Mouse (Mus musculus) G1E (cell line): ENCODE results near the gene Cep170b. TPM values are rescaled to one million over a fixed set of nuclear protein-coding genes. Genes with fewer than 3 reads are reported as not detected.

Experiments
- ATAC-seq: 2 replicates; pipeline ENCODE4 v1.8.0; 2016; ENCODE audit warnings: mild to moderate bottlenecking; ENCODE audit not compliant: insufficient number of reproducible peaks, poor library complexity, low FRiP score, severe bottlenecking; ENCODE audit errors: extremely low read depth
- DNase-seq: peaks from one replicate; pipeline ENCODE4 v3.0.0; 2012; ENCODE audit warnings: low spot score
- H3K27me3 ChIP-seq: 2 replicates; pipeline ENCODE4 v1.6.1; 2012; ENCODE audit warnings: mild to moderate bottlenecking, low read length, inconsistent platforms; ENCODE audit not compliant: insufficient read depth
- H3K36me3 ChIP-seq: replicated peaks from 2 replicates; pipeline ENCODE3; 2012; ENCODE audit warnings: mild to moderate bottlenecking, inconsistent platforms
- H3K4me1 ChIP-seq: 2 replicates; pipeline ENCODE4 v1.6.1; 2012; ENCODE audit warnings: low read depth, low read length, inconsistent platforms, mixed read lengths; ENCODE audit not compliant: insufficient read depth
- H3K4me3 ChIP-seq: 2 replicates; pipeline ENCODE4 v1.5.1; 2012; ENCODE audit warnings: low read depth, mild to moderate bottlenecking, inconsistent platforms, low read length, moderate library complexity, mixed read lengths
- H3K9me3 ChIP-seq: replicated peaks from 2 replicates; pipeline ENCODE4 v1.6.1; 2012; ENCODE audit warnings: inconsistent platforms
- CTCF ChIP-seq: IDR thresholded peaks from 2 replicates; pipeline ENCODE4 v1.5.1; 2012; ENCODE audit warnings: low read depth, low read length, inconsistent platforms, mixed read lengths
- GATA1 ChIP-seq: IDR thresholded peaks from 2 replicates; pipeline ENCODE4 v1.6.1; 2012; ENCODE audit warnings: borderline replicate concordance, low read length, inconsistent platforms, mixed read lengths
- GATA2 ChIP-seq: IDR thresholded peaks from 2 replicates; pipeline ENCODE4 v1.6.1; 2012; ENCODE audit warnings: low read depth, low read length, inconsistent platforms, borderline replicate concordance
- POLR2AphosphoS5 ChIP-seq: IDR thresholded peaks from 2 replicates; pipeline ENCODE4 v1.6.1; 2012; ENCODE audit warnings: low read depth, low read length, inconsistent platforms; ENCODE audit not compliant: insufficient replicate concordance
- TAL1 ChIP-seq: conservative IDR thresholded peaks from 2 replicates; pipeline ENCODE4 v1.6.1; 2012; ENCODE audit warnings: low read depth, low read length, inconsistent platforms, mixed read lengths
- polyA plus RNA-seq: library from polyadenylated mRNA; stranded (reverse); fragments of >175 nt; gene quantifications from 2 replicates; pipeline ENCODE4 v1.2.3, GENCODE M21; 2012
- total RNA-seq, 2 experiments: library from RNA; stranded (forward) in 1 of 2; stranded (reverse) in 1 of 2; fragments of 200-1000 nt in 1 of 2; fragments of >200 nt in 1 of 2; fragmentation: Nextera tagmentation in 1 of 2; gene quantifications; 2 replicates each; pipeline ENCODE4 v1.2.3; 2014 to 2017

Gene Cep170b
- total and polyA plus RNA-seq, 3 experiments, result 0.87 TPM; not detected in 2

- no peak for ATAC-seq
- peaks cover 18% of the 10 kb centered on the region; the same call in 1 of the 2 replicates for H3K27me3 ChIP-seq
- H3K4me3 ChIP-seq, result no peak overlapping the region
Measured at GRCm38 (mm10) chr12:112766586-112766985, 46.3 kb downstream of the Cep170b start.

GRCm38 (mm10) chr12:112767036-112767890 lies 47.0 kb downstream of the Cep170b start:
- H3K27me3 ChIP-seq, result peaks cover 14% of the 10 kb centered on the region; the same call in 1 of the 2 replicates
- TF ChIP-seq GATA2 (no peak), CTCF (no peak), TAL1 (no peak), GATA1 (no peak), POLR2AphosphoS5 (no peak)
- no peak overlapping the region for H3K4me3 ChIP-seq
- no peaks in the 10 kb centered on the region for H3K4me1 ChIP-seq
- DNase-seq (no peak), ATAC-seq (no peak)
- no peaks in the 10 kb centered on the region for H3K9me3 ChIP-seq
- no peaks in the 10 kb centered on the region for H3K36me3 ChIP-seq

More at GRCm38 (mm10) chr12:112766586-112766985, 46.3 kb downstream of the Cep170b start:
- Histone ChIP-seq H3K9me3 (no peaks in the 10 kb centered on the region), H3K36me3 (no peaks in the 10 kb centered on the region), H3K4me1 (peaks cover 4% of the 10 kb centered on the region; the same call in 1 of the 2 replicates)
- no peak for DNase-seq
- no peak for TF ChIP-seq GATA1
- TF ChIP-seq CTCF, result no peak
- no peak for TF ChIP-seq POLR2AphosphoS5
- TF ChIP-seq GATA2, result no peak
- no peak for TF ChIP-seq TAL1

- no peaks in the 10 kb centered on the region for H3K36me3 ChIP-seq
- no peak for DNase-seq
- ATAC-seq, result no peak
- H3K4me3 ChIP-seq, result no peak overlapping the region
- H3K4me1 ChIP-seq, result no peaks in the 10 kb centered on the region
- no peak for TF ChIP-seq CTCF
- no peak for TF ChIP-seq TAL1
- TF ChIP-seq GATA1, result no peak
- TF ChIP-seq POLR2AphosphoS5, result no peak
- no peak for TF ChIP-seq GATA2
- peaks cover 15% of the 10 kb centered on the region; the same call in 1 of the 2 replicates for H3K27me3 ChIP-seq
- no peaks in the 10 kb centered on the region for H3K9me3 ChIP-seq
Measured at GRCm38 (mm10) chr12:112768166-112768565, 47.9 kb downstream of the Cep170b start.

- DNase-seq (no peak), ATAC-seq (no peak)
- H3K4me3 ChIP-seq, result no peak overlapping the region
- no peaks in the 10 kb centered on the region for H3K36me3 ChIP-seq
- no peaks in the 10 kb centered on the region for H3K9me3 ChIP-seq
- H3K4me1 ChIP-seq, result no peaks in the 10 kb centered on the region
- peaks cover 10% of the 10 kb centered on the region; the same call in 1 of the 2 replicates for H3K27me3 ChIP-seq
- no peak for TF ChIP-seq GATA1
- no peak for TF ChIP-seq TAL1
- TF ChIP-seq POLR2AphosphoS5, result no peak
- no peak for TF ChIP-seq GATA2
- TF ChIP-seq CTCF, result no peak
Measured at GRCm38 (mm10) chr12:112769031-112769430, 48.8 kb downstream of the Cep170b start.

DNA sequence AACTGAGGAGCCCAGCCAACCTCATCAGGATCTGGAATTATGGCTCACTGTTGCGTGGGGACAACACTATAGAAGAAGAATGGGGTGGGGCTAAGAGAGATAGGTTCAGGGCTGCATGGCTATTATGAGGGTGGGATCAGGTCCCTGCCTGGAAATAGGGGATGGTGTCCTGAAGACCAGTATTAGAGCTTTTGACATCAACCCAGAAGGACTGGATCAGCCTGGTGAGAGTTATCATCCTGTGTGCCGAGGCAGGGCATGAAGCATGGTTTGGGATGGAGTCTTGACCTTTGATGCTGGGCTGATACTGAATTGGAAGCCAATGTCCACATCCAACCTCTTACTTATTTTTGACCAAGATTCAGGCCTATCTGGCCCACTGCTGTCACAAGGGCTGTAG lies 49.5 kb downstream of the Cep170b start:
- DNase-seq (no peak), ATAC-seq (no peak)
- Histone ChIP-seq H3K9me3 (no peaks in the 10 kb centered on the region), H3K36me3 (no peaks in the 10 kb centered on the region), H3K27me3 (peaks cover 8% of the 10 kb centered on the region; the same call in 1 of the 2 replicates), H3K4me3 (no peak overlapping the region), H3K4me1 (no peaks in the 10 kb centered on the region)
- TF ChIP-seq POLR2AphosphoS5 (no peak), TAL1 (no peak), GATA1 (no peak), GATA2 (no peak), CTCF (no peak)

DNA sequence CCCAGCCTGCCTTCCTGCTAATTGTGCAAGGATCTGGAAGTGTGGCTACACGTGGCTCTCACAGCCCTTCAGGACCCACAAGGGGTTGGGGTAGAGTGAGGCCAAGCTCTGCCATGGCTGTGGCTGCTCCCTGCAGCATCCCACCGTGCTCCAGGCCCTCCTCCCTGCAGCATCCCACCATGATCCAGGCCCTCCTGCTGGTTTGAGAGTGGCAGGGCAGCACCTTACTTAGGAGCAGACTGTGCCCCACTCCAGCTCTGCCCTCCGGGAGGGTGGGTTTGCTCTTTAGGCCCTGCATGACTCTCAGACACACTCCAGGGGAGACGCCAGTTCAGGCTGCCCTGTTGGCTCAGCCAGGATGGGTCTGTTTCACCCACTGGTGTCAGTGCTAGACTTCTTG lies 50.1 kb downstream of the Cep170b start:
- Histone ChIP-seq H3K4me1 (no peaks in the 10 kb centered on the region), H3K36me3 (no peaks in the 10 kb centered on the region), H3K27me3 (peaks cover 8% of the 10 kb centered on the region; the same call in 1 of the 2 replicates), H3K9me3 (no peaks in the 10 kb centered on the region), H3K4me3 (0 out of 2 replicates have a peak overlapping the region, but pooled peaks have one; percentile 15)
- ATAC-seq (no peak), DNase-seq (no peak)
- TF ChIP-seq GATA2 (no peak), POLR2AphosphoS5 (no peak), CTCF (no peak), GATA1 (no peak), TAL1 (no peak)
